Mouse (Mus musculus) CH12.LX (cell line): ENCODE data around the gene Tmprss11e. TPM values are rescaled to one million over a fixed set of nuclear protein-coding genes. Genes with fewer than 3 reads are reported as not detected.

Experiments used
- DNase-seq: peaks from one replicate; pipeline ENCODE4 v3.0.0-alpha.2; 2013; ENCODE audit errors: extremely low read depth
- H3K27ac ChIP-seq: 2 replicates; pipeline ENCODE4 v1.5.1; 2012; ENCODE audit warnings: low read depth, mild to moderate bottlenecking, control low read depth, moderate library complexity; ENCODE audit not compliant: insufficient read depth
- H3K27me3 ChIP-seq: replicated peaks from 2 replicates; pipeline ENCODE3; 2012; ENCODE audit warnings: inconsistent platforms
- H3K36me3 ChIP-seq, 2 experiments: replicated peaks in 1 of 2; 2 replicates each; pipeline versions ENCODE3 to v1.6.1; 2012; ENCODE audit warnings: inconsistent platforms in 1 of 2, low read length in 1 of 2, mild to moderate bottlenecking in 1 of 2, mixed read lengths in 1 of 2, moderate library complexity in 1 of 2; ENCODE audit not compliant: control insufficient read depth in 1 of 2, insufficient read depth in 1 of 2
- H3K4me1 ChIP-seq, 2 experiments: 2 replicates each; pipeline ENCODE4 v1.6.1; 2012; ENCODE audit warnings: inconsistent platforms in 1 of 2, moderate library complexity in 1 of 2; ENCODE audit not compliant: insufficient read depth in 2 of 2, control insufficient read depth in 1 of 2
- H3K4me2 ChIP-seq: 2 replicates; pipeline ENCODE4 v1.6.1; 2012; ENCODE audit warnings: low read depth, mild to moderate bottlenecking, control low read depth; ENCODE audit not compliant: poor library complexity, insufficient read depth, severe bottlenecking
- H3K4me3 ChIP-seq, 3 experiments: fragments of 150-350 bp in 1 of 3; sonication (generic) in 1 of 3; replicated peaks in 1 of 3; 2 replicates each; pipeline versions ENCODE3 to v1.5.1; 2011 to 2012; ENCODE audit warnings: low read depth in 2 of 3, low read length in 2 of 3, mild to moderate bottlenecking in 2 of 3, moderate library complexity in 2 of 3, control low read depth in 1 of 3, improper control_type of control experiment in 1 of 3, inconsistent platforms in 1 of 3, mixed read lengths in 1 of 3; ENCODE audit not compliant: poor library complexity in 1 of 3
- H3K79me2 ChIP-seq: replicated peaks from 2 replicates; pipeline ENCODE4 v1.6.1; 2012; ENCODE audit warnings: mild to moderate bottlenecking, moderate library complexity; ENCODE audit not compliant: control insufficient read depth, poor library complexity, insufficient read depth, severe bottlenecking; ENCODE audit errors: extremely low read depth
- H3K9ac ChIP-seq: 2 replicates; pipeline ENCODE4 v1.6.1; 2012; ENCODE audit warnings: low read depth, mild to moderate bottlenecking, control low read depth, moderate library complexity; ENCODE audit not compliant: insufficient read depth
- H3K9me3 ChIP-seq: replicated peaks from 2 replicates; pipeline ENCODE3; 2012; ENCODE audit warnings: low read length, inconsistent platforms, mixed read lengths
- BHLHE40 ChIP-seq: IDR thresholded peaks from 2 replicates; pipeline ENCODE4 v1.6.1; 2011; ENCODE audit warnings: mild to moderate bottlenecking, low read depth, low read length, improper control_type of control experiment
- CTCF ChIP-seq, 2 experiments: IDR thresholded peaks in 1 of 2; conservative IDR thresholded peaks in 1 of 2; 2 replicates each; pipeline ENCODE4 v1.5.1; 2011 to 2012; ENCODE audit warnings: low read depth in 2 of 2, low read length in 2 of 2, improper control_type of control experiment in 1 of 2, inconsistent platforms in 1 of 2, mild to moderate bottlenecking in 1 of 2, moderate library complexity in 1 of 2
- EP300 ChIP-seq: IDR thresholded peaks from 2 replicates; pipeline ENCODE4 v1.6.1; 2011; ENCODE audit warnings: low read length, improper control_type of control experiment
- JUN ChIP-seq: IDR thresholded peaks from 2 replicates; pipeline ENCODE4 v1.6.1; 2011; ENCODE audit warnings: low read depth, mild to moderate bottlenecking, low read length, improper control_type of control experiment, moderate library complexity; ENCODE audit not compliant: insufficient read depth
- KAT2A ChIP-seq: IDR thresholded peaks from 2 replicates; pipeline ENCODE4 v1.6.1; 2012; ENCODE audit warnings: low read length, improper control_type of control experiment, inconsistent platforms; ENCODE audit not compliant: insufficient replicate concordance
- MEF2A ChIP-seq: IDR thresholded peaks from 2 replicates; pipeline ENCODE4 v1.6.1; 2014; ENCODE audit warnings: low read depth, mild to moderate bottlenecking, inconsistent platforms, low read length, improper control_type of control experiment, borderline replicate concordance
- NELFE ChIP-seq: IDR thresholded peaks from 2 replicates; pipeline ENCODE4 v1.6.1; 2011; ENCODE audit warnings: low read depth, low read length, improper control_type of control experiment
- PAX5 ChIP-seq: IDR thresholded peaks from 2 replicates; pipeline ENCODE4 v1.6.1; 2012; ENCODE audit warnings: low read length, inconsistent platforms, mixed read lengths
- RCOR1 ChIP-seq: conservative IDR thresholded peaks from 2 replicates; pipeline ENCODE4 v1.6.1; 2012; ENCODE audit warnings: low read depth, mild to moderate bottlenecking, inconsistent platforms, low read length, improper control_type of control experiment
- SIN3A ChIP-seq: IDR thresholded peaks from 2 replicates; pipeline ENCODE4 v1.6.1; 2012; ENCODE audit warnings: low read length, improper control_type of control experiment, inconsistent platforms
- TCF12 ChIP-seq: IDR thresholded peaks from 2 replicates; pipeline ENCODE4 v1.6.1; 2014; ENCODE audit warnings: low read depth, mild to moderate bottlenecking, inconsistent platforms, low read length, improper control_type of control experiment
- USF2 ChIP-seq: conservative IDR thresholded peaks from 2 replicates; pipeline ENCODE4 v1.6.1; 2011; ENCODE audit warnings: low read depth, low read length, improper control_type of control experiment
- ZC3H11A ChIP-seq: IDR thresholded peaks from 2 replicates; pipeline ENCODE4 v1.6.1; 2012; ENCODE audit warnings: low read depth, mild to moderate bottlenecking, inconsistent platforms, low read length, improper control_type of control experiment
- ZKSCAN1 ChIP-seq: IDR thresholded peaks from 2 replicates; pipeline ENCODE4 v1.6.1; 2012; ENCODE audit warnings: low read depth, inconsistent platforms, low read length, improper control_type of control experiment, borderline replicate concordance
- ZNF384 ChIP-seq: IDR thresholded peaks from 2 replicates; pipeline ENCODE4 v1.6.1; 2012; ENCODE audit warnings: low read depth, low read length, improper control_type of control experiment, inconsistent platforms
- dilution Hi-C: fragments of 300-500 bp; cut with MboI; formaldehyde crosslinking; loops from 2 replicates; pipeline ENCODE4 v1.14.3; 2020; ENCODE audit warnings: low sequenced_read_pairs; ENCODE audit not compliant: extremely low pct_unique_long_range_greater_than_20kb, extremely low pct_ligation_motif_present
- in situ Hi-C: fragments of 300-500 bp; cut with MboI; formaldehyde crosslinking; loops from 3 replicates; pipeline ENCODE4 v1.14.3; 2019; ENCODE audit warnings: low sequenced_read_pairs, low pct_ligation_motif_present, low pct_unique_long_range_greater_than_20kb, mixed read lengths
- polyA plus RNA-seq: library from polyadenylated mRNA; unstranded; fragments of >175 nt; gene quantifications from 2 replicates; pipeline ENCODE4 v1.2.1, GENCODE M21; 2012; ENCODE audit warnings: low read depth; ENCODE audit not compliant: insufficient read length
- total RNA-seq, 2 experiments: library from RNA; depleted of rRNA; stranded (reverse); fragments of 300-350 nt in 1 of 2; fragments of >200 nt in 1 of 2; gene quantifications; 2 replicates each; pipeline ENCODE4 v1.2.3; 2012 to 2014

The Tmprss11e gene
- not detected in 2 replicates for total RNA-seq (2012; rRNA removed)
- not detected in 2 replicates for total RNA-seq (2014; rRNA removed)
- not detected in 2 replicates for polyA plus RNA-seq

- DNase-seq: no peak
Observed at GRCm38 (mm10) chr5:86745715-86746114, at the start of gene Tmprss11e. Tmprss11e (minus strand) TSS chr5:86745815.

GRCm38 (mm10) chr5:86792807-86793206 is 47.2 kb upstream of the Tmprss11e start:
- Histone ChIP-seq H3K9ac (no peak overlapping the region), H3K9me3 (no peaks in the 10 kb centered on the region), H3K4me1 (peaks cover 0 to 3% of the 10 kb centered on the region in 2 experiments; a peak in 1 of 4 replicates), H3K36me3 (no peaks in the 10 kb centered on the region), H3K4me3 (no peak overlapping the region), H3K79me2 (no peaks in the 10 kb centered on the region), H3K27me3 (peaks cover 3% of the 10 kb centered on the region), H3K27ac (no peak overlapping the region), H3K4me2 (no peak overlapping the region)
- in situ Hi-C loops: no loop called here
- no peak for DNase-seq
- dilution Hi-C loops: no loop called here
- TF ChIP-seq SIN3A (no peak), ZKSCAN1 (no peak), PAX5 (no peak), ZNF384 (no peak), MEF2A (no peak), TCF12 (no peak), KAT2A (no peak), JUN (no peak), EP300 (no peak)

More at GRCm38 (mm10) chr5:86745715-86746114, at the start of gene Tmprss11e:
- peaks cover 0 to 22% of the 10 kb centered on the region in 2 experiments; a peak in 2 of 4 replicates for H3K4me1 ChIP-seq
- dilution Hi-C loops (no loop called here), in situ Hi-C loops (no loop called here)
- H3K9ac ChIP-seq: no peak within 1 kb of the TSS
- H3K36me3 ChIP-seq: no peaks in the 10 kb centered on the region
- no peaks in the 10 kb centered on the region for H3K9me3 ChIP-seq
- H3K4me3 ChIP-seq: no peak within 1 kb of the TSS
- H3K4me2 ChIP-seq: no peak within 1 kb of the TSS
- H3K27ac ChIP-seq: no peak within 1 kb of the TSS
- no peaks in the 10 kb centered on the region for H3K79me2 ChIP-seq
- TF ChIP-seq BHLHE40 (no peak), RCOR1 (no peak), USF2 (no peak), NELFE (no peak), ZC3H11A (no peak), MEF2A (no peak), CTCF (conservative IDR thresholded peaks at IDR 0.05 in 1 of 2, IDR thresholded peaks at IDR 0.05 in 1 of 2; ENCODE audit: low read depth in 2 of 2, low read length in 2 of 2) (no peak)
- no peaks in the 10 kb centered on the region for H3K27me3 ChIP-seq
